Mouse (Mus musculus) spleen, adult 2 months (tissue): ENCODE results near the gene Anks1. TPM values are rescaled to one million over a fixed set of nuclear protein-coding genes. Genes with fewer than 3 reads are reported as not detected.

Experiments used
- DNase-seq, 2 experiments: peaks; one replicate each; pipeline versions ENCODE4 v3.0.0 to v3.0.0-alpha.2; 2012 to 2021; ENCODE audit warnings: low spot score in 2 of 2, low read depth in 1 of 2
- H3K27ac ChIP-seq: fragments of 200-500 bp; 2 replicates; pipeline ENCODE4 v1.5.1; 2012; ENCODE audit warnings: low read length, inconsistent platforms; ENCODE audit not compliant: insufficient read depth
- H3K27me3 ChIP-seq: fragments of 200-500 bp; 2 replicates; pipeline ENCODE4 v1.6.1; 2012; ENCODE audit warnings: mild to moderate bottlenecking, moderate library complexity, low read length, inconsistent platforms; ENCODE audit not compliant: control insufficient read depth, insufficient read depth
- H3K36me3 ChIP-seq: fragments of 200-500 bp; 2 replicates; pipeline ENCODE4 v1.6.1; 2012; ENCODE audit warnings: mild to moderate bottlenecking, low read length, inconsistent platforms; ENCODE audit not compliant: control insufficient read depth, insufficient read depth
- H3K4me1 ChIP-seq: fragments of 200-500 bp; 2 replicates; pipeline ENCODE4 v1.6.1; 2011; ENCODE audit warnings: inconsistent platforms; ENCODE audit not compliant: control insufficient read depth, insufficient read depth, insufficient read length
- H3K4me3 ChIP-seq: fragments of 200-500 bp; 2 replicates; pipeline ENCODE4 v1.5.1; 2011; ENCODE audit warnings: mild to moderate bottlenecking, inconsistent platforms; ENCODE audit not compliant: insufficient read depth, insufficient read length; ENCODE audit errors: extremely low read depth
- CTCF ChIP-seq: fragments of 200-500 bp; IDR thresholded peaks from 2 replicates; pipeline ENCODE4 v1.5.1; 2011; ENCODE audit warnings: mild to moderate bottlenecking, inconsistent platforms; ENCODE audit not compliant: insufficient read depth, insufficient read length, insufficient replicate concordance; ENCODE audit errors: extremely low read depth
- POLR2A ChIP-seq: fragments of 200-500 bp; IDR thresholded peaks from 2 replicates; pipeline ENCODE4 v1.6.1; 2011; ENCODE audit warnings: low read depth, low read length, inconsistent platforms
- WGBS: fragments of 180-500 bp; shearing (Covaris S2); methylation state at CpG from one replicate; pipeline ENCODE4 v1.1.7; 2018; 5-methylcytosine and 5-hydroxymethylcytosine counted together
- polyA plus RNA-seq: library from polyadenylated mRNA; depleted of rRNA; stranded (reverse); fragments of >200 nt; gene quantifications from 2 replicates; pipeline ENCODE4 v1.2.3, GENCODE M21; 2012

Anks1 gene
- polyA plus RNA-seq, 1 experiment: 25.9 TPM

DNA sequence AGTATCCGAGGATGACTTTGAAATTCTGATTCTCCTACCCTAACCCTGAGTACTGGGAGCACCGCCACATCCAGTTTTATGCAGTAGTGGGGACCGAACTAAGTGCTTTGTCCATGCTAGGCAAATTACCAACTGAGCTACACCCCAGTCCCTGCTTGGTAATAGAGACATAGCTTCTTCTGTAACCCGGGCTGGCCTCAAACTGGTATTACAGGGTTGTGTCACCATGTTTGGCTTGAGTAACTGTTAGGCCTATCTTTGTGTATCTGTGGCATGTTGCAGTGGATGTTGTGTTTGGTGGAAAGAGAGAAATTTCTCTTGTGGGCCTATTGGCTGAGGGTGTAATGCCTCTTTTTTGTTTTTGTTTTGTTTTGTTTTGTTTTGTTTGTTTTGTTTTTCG, 21.2 kb downstream of the Anks1 start:
- no peaks in the 10 kb centered on the region for H3K36me3 ChIP-seq
- H3K27me3 ChIP-seq: no peaks in the 10 kb centered on the region
- DNase-seq: no peak
- WGBS: 87% methylated on average over 5 of the region's 5 CpGs
- no peak for TF ChIP-seq CTCF
- TF ChIP-seq POLR2A: no peak
- no peak overlapping the region for H3K27ac ChIP-seq
- H3K4me3 ChIP-seq: no peak overlapping the region
- H3K4me1 ChIP-seq: no peaks in the 10 kb centered on the region

DNA sequence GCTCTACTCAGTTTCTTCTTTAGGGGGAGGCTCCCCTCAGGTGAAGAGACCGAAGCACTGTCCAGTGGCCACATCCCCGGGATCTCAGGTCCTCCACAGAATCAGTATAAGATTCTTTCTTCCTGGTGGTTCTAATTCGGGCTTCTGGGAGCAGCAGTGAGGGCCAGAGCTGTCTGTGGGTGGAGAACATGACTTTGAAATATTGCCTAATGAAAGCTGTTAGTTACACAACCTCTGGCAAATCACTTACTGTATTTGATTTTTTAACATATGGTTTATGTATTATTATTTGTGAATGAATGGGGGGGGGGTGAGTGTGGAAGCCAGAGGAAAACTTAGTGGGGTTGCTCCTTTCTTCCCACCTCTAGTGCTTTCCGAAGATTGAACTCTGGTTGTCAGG, 22.7 kb downstream of the Anks1 start:
- H3K27me3 ChIP-seq: no peaks in the 10 kb centered on the region
- no peak for DNase-seq
- H3K27ac ChIP-seq: no peak overlapping the region
- no peaks in the 10 kb centered on the region for H3K36me3 ChIP-seq
- H3K4me1 ChIP-seq: no peaks in the 10 kb centered on the region
- no peak overlapping the region for H3K4me3 ChIP-seq
- WGBS: 80% methylated on average over 4 of the region's 4 CpGs
- TF ChIP-seq POLR2A (no peak), CTCF (no peak)

- no peaks in the 10 kb centered on the region for H3K4me1 ChIP-seq
- no peak overlapping the region for H3K4me3 ChIP-seq
- WGBS: 94% methylated on average over 10 of the region's 10 CpGs
- no peaks in the 10 kb centered on the region for H3K36me3 ChIP-seq
- TF ChIP-seq POLR2A (no peak), CTCF (no peak)
- DNase-seq: no peak
- no peaks in the 10 kb centered on the region for H3K27me3 ChIP-seq
- no peak overlapping the region for H3K27ac ChIP-seq
These were observed 25.2 kb downstream of the Anks1 start for GRCm38 (mm10) chr17:27934136-27934910.

GRCm38 (mm10) chr17:27935091-27935490, 26.0 kb downstream of the Anks1 start:
- no peak for DNase-seq
- no peak overlapping the region for H3K27ac ChIP-seq
- H3K4me3 ChIP-seq: no peak overlapping the region
- no peaks in the 10 kb centered on the region for H3K4me1 ChIP-seq
- TF ChIP-seq POLR2A (no peak), CTCF (no peak)
- 70% methylated on average over 3 of the region's 3 CpGs for WGBS
- no peaks in the 10 kb centered on the region for H3K36me3 ChIP-seq
- no peaks in the 10 kb centered on the region for H3K27me3 ChIP-seq

GRCm38 (mm10) chr17:27937054-27937615, 28.0 kb downstream of the Anks1 start:
- no peaks in the 10 kb centered on the region for H3K27me3 ChIP-seq
- H3K4me1 ChIP-seq: no peaks in the 10 kb centered on the region
- 86% methylated on average over 4 of the region's 4 CpGs for WGBS
- no peak for TF ChIP-seq POLR2A
- TF ChIP-seq CTCF: no peak
- no peaks in the 10 kb centered on the region for H3K36me3 ChIP-seq
- no peak overlapping the region for H3K4me3 ChIP-seq
- no peak for DNase-seq
- H3K27ac ChIP-seq: no peak overlapping the region

DNA sequence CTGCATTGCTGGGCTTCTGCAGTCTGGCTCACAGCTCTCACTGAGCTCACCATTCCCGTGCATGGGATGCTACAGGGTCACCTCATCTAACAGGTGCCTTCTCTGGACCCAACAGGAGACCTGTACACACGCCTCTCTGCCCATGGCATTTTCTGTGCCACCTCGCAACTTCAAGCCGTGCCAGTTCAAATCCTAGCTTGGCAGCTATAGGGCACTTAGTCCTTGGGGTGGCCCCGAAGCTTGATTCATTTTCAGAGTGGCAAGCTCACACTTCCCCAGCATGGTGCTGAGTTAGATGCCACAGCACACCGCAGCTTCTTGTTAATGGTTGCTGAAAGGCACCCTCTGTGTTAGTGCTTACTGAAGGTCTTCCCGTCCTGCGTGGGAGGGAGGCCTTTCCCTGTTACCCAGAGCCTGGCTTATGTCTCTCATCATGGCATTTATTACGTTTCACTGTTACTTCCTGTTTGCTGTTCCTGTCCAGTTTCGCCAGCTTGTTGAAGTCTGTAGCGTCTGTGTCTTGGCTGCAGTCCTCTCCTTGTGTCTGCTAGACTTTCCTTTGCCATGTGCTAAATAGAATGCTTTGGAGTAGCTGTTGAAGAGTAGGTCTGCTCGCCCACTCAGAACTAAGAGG, 29.1 kb downstream of the Anks1 start:
- DNase-seq: no peak
- no peak for TF ChIP-seq POLR2A
- TF ChIP-seq CTCF: no peak
- Histone ChIP-seq H3K36me3 (no peaks in the 10 kb centered on the region), H3K4me1 (no peaks in the 10 kb centered on the region), H3K4me3 (no peak overlapping the region), H3K27ac (no peak overlapping the region), H3K27me3 (no peaks in the 10 kb centered on the region)
- 77% methylated on average over 12 of the region's 12 CpGs for WGBS

DNA sequence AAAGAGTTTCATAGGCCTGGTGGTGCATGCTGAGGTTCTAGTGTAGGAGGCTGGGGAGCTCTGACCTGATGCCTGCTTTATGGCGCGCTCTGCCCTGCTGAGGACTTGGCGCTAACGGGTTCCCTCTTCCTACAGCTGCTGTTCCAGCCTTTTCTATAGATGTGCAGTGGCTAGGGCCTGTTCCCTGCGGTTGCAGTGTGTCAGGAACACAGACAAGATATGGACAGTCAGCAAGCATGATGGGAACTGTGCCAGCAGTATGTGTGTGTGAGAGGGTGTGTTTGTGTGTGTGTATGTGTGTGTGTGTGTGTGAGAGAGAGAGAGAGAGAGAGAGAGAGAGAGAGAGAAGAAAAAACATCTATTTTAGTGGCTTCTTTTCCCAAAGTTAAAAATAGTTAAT, 29.9 kb downstream of the Anks1 start:
- H3K4me3 ChIP-seq: no peak overlapping the region
- whole genome bisulfite sequencing: 87% methylated on average over 5 of the region's 5 CpGs

More for the DNA sequence above, 29.9 kb downstream of the Anks1 start:
- no peak overlapping the region for H3K27ac ChIP-seq
- no peaks in the 10 kb centered on the region for H3K4me1 ChIP-seq
- H3K36me3 ChIP-seq: no peaks in the 10 kb centered on the region
- TF ChIP-seq POLR2A (no peak), CTCF (no peak)
- DNase-seq: no peak
- H3K27me3 ChIP-seq: no peaks in the 10 kb centered on the region
